Mouse (Mus musculus): ENCODE measurements around the gene Cxcl5.

- no peak for TF ChIP-seq POLR2A (IDR thresholded peaks at IDR 0.05; ENCODE audit: insufficient read length, low read depth)
- no peak for TF ChIP-seq MYOG (IDR thresholded peaks at IDR 0.05; ENCODE audit: control insufficient read depth in 1 of 3, insufficient read depth in 1 of 3, insufficient read length in 2 of 3, low read depth in 2 of 3)
- TF ChIP-seq SRF (IDR thresholded peaks at IDR 0.05; ENCODE audit: control insufficient read depth, insufficient read length, low read depth), result no peak
- TF ChIP-seq REST (IDR thresholded peaks at IDR 0.05; ENCODE audit: insufficient read depth, insufficient read length), result no peak
- TF ChIP-seq E2F4 (IDR thresholded peaks at IDR 0.05; ENCODE audit: insufficient read depth), result no peak
- no peak for TF ChIP-seq TCF3 (IDR thresholded peaks at IDR 0.05; ENCODE audit: insufficient read length, low read depth)
- no peak for TF ChIP-seq TCF12 (IDR thresholded peaks at IDR 0.05; ENCODE audit: insufficient read depth, poor library complexity, severe bottlenecking)
Measured at GRCm38 (mm10) chr5:90753934-90754333, 5.2 kb upstream of the Cxcl5 start.
